Mouse (Mus musculus) bone marrow, adult 2 months (tissue): Measurements from ENCODE around the gene Dph2.

Source experiments
- CTCF ChIP-seq: fragments of 200-500 bp; IDR thresholded peaks from 2 replicates; pipeline ENCODE4 v1.5.1; 2011; ENCODE audit warnings: low read length, control low read depth; ENCODE audit not compliant: control insufficient read depth, insufficient read depth
- POLR2A ChIP-seq: fragments of 200-500 bp; IDR thresholded peaks from 2 replicates; pipeline ENCODE4 v1.6.1; 2011; ENCODE audit warnings: low read depth, mild to moderate bottlenecking, control low read depth, low read length, borderline replicate concordance; ENCODE audit not compliant: control insufficient read depth

DNA sequence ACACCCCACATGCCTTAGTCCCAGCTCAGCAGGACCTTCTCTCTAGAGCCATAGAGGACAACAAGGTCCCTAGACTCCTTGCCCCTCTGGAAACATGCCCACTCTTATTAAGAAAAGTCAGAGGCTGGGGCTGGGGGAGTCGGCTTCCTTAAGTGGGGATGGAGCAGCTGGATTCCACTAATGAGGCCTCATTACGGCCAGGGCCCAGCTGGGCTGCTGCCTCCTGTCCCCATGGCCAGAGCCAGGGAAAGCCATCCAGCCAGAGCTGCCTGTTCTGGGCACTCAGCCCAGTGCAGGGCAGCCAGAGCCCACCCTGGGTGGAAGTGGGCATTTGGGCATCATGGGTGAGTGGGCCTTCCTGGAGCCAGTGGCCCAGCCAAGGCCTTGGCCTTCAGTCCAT is 44.8 kb downstream of the Dph2 start:
- TF ChIP-seq CTCF: no peak
- no peak for TF ChIP-seq POLR2A
